Mouse (Mus musculus) thymus, postnatal 36 days (tissue): Measurements from ENCODE around the gene Abcc2.
A peak's percentile ranks its signal among the peaks of the same experiment; 100 is the strongest.

ENCODE experiments used
- DNase-seq, 2 experiments: peaks; one replicate each; pipeline ENCODE4 v3.0.0; 2022; ENCODE audit warnings: mixed read lengths in 2 of 2

The Abcc2 gene

GRCm38 (mm10) chr19:43784761-43785160 is 2.8 kb downstream of the Abcc2 start:
- no peak for DNase-seq

- no peak for DNase-seq
These were observed 4.4 kb downstream of the Abcc2 start for GRCm38 (mm10) chr19:43786249-43787026.

GRCm38 (mm10) chr19:43789817-43790216 is 7.8 kb downstream of the Abcc2 start:
- no peak for DNase-seq

DNA sequence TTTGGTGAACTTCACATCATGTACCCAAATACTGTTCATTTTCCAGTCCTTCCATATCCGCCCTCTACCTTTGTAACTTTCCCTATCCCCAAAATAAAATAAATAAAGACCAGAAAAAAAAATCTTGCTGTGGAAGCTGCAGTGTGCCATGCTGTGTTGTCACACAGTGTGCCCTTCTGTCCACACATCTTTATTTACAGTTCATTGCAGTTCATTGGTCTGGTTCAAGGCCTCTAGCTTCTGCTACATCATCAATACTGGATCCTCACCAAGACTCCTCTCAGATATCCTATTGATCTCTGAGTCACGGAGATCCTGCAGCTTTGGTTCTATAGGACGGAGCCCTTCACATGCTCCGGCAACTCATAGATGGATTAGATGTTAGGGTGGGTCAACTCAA is 10.5 kb downstream of the Abcc2 start:
- no peak for DNase-seq

GRCm38 (mm10) chr19:43793951-43794350 is 12.0 kb downstream of the Abcc2 start:
- DNase-seq, result no peak

DNA sequence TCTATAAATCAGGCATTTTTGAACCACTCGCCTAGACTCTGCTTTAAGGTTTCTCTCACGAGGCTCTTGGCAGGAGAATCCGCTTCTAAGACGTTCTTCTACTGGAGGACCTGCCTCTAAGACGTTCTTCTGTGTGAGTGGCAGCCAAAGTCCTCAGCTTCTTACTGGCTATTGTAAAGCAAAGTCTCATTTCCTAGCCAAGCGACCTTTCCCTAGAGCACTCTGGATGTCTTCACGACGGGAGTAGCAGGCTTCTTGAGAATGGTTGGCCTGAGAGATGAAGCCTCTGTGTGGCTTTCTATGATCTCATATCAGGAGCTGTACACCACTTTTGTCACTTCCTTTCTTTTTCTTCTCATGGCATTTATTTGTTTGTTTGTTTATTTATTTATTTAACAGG is 13.5 kb downstream of the Abcc2 start:
- DNase-seq, result no peak

GRCm38 (mm10) chr19:43797216-43797615 is 15.2 kb downstream of the Abcc2 start:
- no peak for DNase-seq

GRCm38 (mm10) chr19:43801427-43802051 is 19.5 kb downstream of the Abcc2 start:
- DNase-seq, result no peak

DNA sequence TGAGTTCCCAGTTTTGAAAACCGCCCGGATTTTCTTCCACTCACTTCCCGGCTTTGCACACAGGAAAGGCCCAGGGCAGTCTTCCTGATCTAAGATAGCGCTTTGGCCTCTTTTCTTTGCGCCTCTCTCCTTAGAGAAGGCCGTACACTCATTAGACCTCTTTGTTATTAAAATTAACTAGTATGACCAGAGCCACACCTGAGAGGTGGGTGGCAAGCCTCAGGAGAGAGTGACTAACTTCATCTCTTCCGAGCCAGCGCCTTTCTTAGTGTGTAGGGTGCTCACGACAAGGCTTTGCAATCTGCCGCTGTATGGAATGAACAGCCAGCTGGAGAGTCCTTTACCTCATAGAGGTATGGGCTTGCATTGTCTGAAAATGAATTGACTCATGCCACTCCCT is 21.9 kb downstream of the Abcc2 start:
- no peak for DNase-seq

GRCm38 (mm10) chr19:43809331-43809730 is 27.3 kb downstream of the Abcc2 start:
- DNase-seq, result no peak

- DNase-seq, result no peak
These were observed 29.4 kb downstream of the Abcc2 start for GRCm38 (mm10) chr19:43811419-43811818.

DNA sequence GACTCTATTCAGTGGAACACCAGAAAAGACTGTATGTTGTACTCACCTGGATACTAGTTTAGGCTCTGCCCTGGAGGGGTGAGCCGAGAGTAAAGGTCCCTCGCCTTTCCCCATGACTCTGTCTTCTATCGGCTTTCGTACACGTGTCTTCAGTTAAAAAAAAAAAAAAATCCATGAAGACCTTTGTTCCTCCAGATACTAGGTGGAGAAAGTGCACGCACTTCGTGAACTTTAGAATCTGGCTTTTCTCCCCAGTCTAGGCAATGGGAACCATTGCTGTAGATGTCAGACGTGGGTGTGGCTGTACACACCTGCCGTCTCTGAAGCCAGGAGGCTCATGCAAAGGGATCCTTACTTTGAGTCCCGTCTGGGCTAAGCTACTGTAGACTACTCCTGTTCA is 31.3 kb downstream of the Abcc2 start:
- DNase-seq, result no peak

DNA sequence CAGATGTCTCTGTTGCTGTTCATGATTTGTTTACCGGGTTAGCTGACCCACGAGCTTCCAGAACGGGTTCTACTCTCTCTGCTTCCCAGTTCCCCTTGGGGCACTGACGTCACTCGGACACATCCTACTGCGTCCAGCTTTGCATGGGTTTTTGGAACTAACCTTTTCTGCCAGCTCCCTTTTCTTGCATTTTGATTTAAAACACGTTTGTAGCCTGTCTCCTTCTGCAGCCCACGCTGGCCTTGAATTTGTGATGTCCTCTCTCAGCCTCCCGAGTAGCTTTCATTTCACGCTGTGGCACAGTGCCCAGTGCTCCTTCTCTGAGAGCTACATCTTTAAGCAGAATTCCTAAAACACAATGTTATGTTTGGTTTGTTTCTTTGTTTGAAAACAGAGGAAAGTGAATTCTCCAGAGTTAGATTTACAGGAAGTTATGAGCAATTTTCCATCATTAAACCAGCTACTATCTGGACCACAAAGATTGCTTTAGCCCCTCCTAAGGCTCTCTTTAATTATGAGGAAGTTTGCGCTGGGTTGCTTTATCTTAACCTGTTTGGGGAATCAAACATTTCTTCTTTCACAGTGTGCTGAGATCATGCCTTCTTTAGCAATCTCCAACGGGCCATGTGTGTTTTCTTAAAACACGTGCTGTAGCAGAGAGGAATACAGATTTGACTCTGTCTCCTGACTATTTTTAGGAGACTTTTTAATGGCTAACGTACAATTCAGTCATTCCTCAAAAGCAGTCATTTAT is 33.8 kb downstream of the Abcc2 start:
- no peak for DNase-seq

DNA sequence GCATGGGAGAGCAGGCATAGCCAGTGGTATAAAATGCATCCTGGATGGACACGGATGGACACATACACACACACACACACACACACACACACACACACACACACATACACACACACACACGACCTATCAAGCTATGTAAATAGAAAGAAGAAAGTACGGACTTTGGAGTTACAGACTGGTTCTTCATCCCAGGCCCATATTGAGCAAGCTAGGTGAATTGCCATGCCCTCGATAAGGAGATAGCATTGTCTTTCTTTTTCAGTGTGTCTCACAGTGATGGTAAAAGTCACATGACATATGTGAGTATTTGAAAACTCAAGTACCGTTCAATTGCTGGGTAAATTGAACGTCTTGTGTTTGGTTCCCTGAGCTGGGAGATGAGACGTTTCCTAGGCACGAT is 44.9 kb downstream of the Abcc2 start:
- DNase-seq, result no peak

- DNase-seq, result peak; percentile 52 to 64
These were observed 50.6 kb downstream of the Abcc2 start for GRCm38 (mm10) chr19:43832425-43833069.

- DNase-seq, result no peak
These were observed 61.2 kb downstream of the Abcc2 start for GRCm38 (mm10) chr19:43843184-43843583.

DNA sequence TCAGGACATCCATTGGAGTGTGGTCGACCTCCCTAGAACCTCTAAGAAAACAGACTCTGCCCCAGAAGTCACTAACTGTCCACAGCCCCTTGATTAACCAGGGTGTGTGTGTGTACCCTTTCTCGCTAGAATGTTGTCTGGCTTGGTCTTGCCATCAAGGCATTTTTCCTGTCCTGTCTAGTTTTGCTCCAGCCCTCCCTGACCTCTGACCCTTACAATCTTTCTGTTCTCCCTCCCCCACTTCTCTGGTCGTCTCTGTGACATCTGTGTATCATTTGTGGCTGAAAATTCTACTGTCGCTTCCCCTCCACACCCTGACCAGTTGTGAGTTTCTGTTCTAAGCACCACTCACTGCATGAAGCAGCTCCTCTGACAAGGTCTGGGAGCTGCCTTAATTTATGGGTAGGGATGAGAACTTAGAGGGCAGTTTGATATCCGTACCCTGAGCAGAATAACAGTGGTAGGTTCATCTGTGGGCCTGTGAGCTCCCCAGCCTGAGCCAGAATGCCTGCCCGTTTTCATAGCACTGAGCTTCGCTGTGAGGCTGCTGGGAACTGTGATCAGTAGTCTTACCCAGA is 63.4 kb downstream of the Abcc2 start:
- DNase-seq, result no peak

- no peak for DNase-seq
These were observed 65.1 kb downstream of the Abcc2 start for GRCm38 (mm10) chr19:43847056-43847455.

GRCm38 (mm10) chr19:43847966-43848365 is 66.0 kb downstream of the Abcc2 start:
- no peak for DNase-seq

GRCm38 (mm10) chr19:43850026-43850425 is 68.0 kb downstream of the Abcc2 start:
- DNase-seq, result no peak

DNA sequence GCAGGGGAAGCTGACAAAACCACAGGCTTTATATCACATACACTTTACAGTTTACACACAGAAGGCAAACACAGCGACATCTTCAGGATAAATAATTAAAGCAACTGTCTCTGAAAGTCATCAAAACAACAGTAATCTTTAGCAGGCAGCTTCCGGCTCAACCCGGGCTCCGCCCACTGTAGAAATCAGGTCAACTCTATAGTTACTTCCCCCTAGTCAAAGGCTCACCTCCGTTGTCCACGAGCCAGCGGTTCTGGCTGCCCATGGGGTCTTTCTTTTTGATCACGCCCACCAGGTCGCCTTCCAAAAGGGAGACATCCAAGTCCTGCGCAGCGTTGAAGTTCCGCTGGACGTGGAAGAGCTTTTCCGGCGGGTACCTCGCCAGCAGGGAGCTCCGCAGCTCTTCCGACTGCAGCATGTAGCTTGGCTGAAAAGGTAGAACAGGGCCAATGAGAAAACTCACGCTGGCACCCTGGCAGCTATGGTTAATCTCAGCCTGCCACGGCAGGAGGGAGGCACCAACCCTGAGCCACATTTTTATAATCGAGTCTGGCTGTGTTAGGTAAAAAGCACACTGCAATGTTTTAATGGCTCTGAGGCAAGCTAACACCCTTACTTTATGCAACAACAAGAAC is 70.1 kb downstream of the Abcc2 start:
- DNase-seq, result peak; percentile 43 to 59

DNA sequence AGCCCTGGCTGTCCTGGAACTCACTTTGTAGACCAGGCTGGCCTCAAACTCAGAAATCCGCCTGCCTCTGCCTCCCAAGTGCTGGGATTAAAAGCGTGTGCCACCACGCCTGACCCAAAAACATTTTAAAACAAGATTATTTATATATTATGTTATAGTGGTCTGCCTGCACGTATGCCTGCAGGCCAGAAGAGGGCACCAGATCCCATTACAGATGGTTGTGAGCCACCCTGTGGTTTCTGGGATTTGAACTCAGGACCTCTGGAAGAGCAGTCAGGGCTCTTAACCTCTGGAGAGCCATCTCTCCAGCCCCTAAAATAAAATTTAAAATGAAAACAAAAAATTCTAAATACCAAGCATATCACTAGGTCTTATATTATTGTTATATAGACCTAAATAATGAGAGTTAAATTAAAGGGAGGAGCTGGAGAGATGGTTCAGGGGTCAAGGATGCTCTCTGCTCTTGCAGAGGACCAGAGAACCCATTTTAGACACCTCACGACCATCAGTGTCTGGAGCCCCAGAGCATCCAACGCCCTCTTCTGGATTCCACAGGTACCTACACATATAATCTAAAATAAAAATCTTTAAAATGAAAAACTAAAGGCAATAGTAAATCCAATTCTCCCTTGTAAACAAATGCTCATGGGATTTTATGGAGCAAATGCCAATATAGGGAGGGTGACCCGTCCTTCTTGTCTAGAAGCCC is 71.0 kb downstream of the Abcc2 start:
- no peak for DNase-seq
